Mouse (Mus musculus) 3T3-L1 (cell line): ENCODE data around the gene Gm20696.

Experiments used
- DNase-seq: peaks from one replicate; pipeline ENCODE4 v3.0.0-alpha.2; 2015; ENCODE audit warnings: low read depth, low spot score

The Gm20696 gene

DNA sequence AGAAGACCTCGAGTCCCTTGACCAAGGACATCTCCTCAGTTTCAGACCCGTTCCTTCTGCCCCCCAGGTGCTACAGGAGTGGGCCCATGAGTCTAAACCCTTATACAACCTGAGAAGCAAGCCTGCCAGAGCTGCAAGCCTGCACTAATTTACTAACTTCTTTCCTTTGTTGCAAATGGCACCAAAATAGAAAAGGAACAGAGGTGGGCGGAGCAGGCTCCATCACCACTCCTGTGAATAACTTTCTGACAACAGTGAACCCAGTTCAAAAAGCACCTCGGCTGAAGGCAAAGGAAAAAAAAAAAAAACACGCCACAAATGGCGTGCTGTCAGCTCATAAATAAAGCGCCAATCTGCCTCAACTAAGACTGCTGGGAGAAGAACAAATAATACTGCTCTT lies 225.5 kb downstream of the Gm20696 start:
- no peak for DNase-seq

DNA sequence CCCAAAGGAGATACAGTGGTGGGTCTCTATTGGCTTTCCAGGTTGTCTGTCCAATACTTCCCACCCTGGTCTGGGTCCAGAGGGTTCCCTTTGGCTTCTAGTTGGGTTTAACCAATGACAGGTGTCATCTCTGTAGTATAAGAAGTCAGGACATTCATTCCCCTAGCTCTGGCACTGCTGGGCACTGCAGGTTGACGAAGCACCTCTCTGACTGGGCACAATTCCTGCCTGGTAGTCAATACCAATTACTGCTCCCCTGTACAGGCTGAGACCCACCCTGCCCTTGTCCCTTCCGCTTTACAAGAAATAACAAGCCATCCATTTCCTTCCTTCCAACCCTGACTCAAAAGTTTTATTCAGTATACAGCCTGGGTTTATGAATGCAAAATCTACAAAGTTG lies 226.0 kb downstream of the Gm20696 start:
- DNase-seq, result no peak

DNA sequence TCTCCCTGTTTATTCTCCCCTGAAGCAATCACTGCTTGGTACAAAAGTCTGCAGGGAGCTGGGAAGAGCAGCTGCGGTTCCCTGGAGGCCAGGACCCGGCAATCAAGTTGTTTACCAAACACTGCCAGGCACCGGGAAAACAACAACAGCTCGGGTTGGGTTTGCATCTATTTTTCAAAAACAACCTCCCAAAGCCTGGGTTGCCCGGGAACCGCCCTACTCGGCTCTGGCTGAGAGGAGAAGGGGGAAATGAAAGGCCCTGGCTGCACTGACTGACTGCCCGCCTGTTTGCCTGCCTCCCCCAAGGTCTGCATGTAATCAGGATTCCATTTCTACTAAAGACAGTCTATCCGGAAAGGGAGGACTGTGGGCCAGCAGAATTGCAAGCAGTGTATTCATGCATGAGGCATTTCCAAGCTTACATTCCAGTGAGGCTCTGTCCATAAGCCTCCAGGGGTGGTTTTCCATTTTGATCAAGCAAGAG lies 226.7 kb downstream of the Gm20696 start:
- peak; percentile 68 for DNase-seq

DNA sequence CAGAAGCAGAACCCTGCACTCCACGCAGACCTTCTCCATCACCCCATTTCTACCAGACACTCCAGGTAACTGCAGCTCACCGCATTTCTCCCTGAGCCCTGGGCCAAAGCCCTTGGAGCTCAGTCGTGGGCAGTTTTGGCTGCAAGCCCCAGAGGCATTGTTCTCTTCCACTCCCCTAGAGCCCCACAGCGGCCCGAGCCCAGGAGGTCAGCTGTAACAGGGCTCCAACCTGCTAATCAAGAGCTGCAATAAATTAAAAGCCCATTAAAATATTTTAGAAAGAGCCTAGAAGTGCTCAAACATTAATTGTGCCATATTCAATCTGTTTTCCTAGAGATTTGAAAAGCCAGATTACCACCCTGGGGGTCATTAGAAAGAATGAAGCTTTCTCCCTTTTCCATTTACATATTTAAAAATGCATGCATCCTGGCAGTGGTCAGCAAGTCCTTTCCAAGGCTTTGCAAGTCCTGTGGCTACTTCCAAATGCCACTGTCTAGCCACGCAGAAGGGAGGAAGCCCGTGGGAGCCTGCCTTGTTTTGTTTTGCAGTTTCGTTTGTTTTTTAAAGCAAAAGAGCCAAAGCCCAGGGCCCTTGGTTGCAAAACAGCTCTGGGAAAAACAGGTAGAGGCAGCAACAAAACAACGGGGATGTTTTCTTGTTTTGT lies 227.3 kb downstream of the Gm20696 start:
- peak; percentile 34 for DNase-seq

DNA sequence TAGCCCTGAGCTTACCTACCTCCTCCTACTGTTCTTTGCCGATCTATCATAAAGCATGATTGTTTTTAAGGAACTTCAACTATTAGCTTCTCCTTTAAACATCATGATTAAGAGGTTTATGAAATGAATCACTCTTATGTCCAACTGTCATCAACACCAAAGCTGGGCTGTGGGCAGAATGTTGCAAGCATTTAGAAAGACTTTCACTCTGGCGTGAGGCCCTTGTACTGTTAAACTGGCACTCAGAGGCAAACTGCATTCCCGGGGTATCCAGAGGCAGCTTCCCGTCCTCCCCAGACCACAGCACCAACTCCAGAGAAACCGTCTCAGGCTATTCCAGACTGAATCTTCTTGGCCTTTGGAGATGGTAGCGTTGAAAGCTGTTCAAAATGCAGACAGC lies 230.2 kb downstream of the Gm20696 start:
- DNase-seq, result peak; percentile 84

DNA sequence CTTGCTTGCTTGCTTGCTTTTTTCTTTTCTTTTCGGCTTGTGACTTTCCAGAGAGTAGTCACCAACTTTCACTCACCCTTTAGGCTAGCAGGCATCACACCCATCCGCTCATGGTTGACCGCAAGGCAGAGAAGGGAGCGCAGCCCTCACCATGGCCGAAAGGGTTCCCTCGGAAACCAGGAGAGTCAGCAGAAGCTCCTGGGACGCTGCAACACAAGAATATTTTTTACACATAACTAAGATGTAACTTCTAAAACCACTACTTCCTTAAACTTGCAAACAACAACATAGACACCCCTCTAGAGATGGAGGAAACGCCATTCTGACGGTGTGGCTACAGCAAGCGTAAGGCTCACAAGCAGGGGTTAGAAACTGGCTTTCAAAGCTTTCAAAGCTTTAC lies 231.5 kb downstream of the Gm20696 start:
- no peak for DNase-seq

DNA sequence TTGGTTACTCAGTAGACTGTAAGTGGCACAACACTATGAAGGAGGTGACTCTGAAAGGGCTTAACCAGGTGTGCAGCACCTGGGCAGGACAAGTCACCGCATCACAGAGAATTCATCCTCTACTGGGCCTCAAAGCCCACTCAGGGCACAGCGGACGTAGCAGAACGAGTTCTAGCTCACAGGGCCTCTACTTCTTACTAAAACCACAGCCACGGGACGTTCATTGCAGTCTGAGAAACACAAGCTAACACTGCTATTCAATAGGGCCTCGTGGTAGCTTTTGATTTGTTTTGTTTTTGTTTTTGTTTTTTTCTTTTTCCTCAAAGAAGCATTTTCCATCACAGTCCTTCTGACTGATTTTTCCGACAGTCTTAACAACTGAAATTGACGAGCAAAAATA lies 233.6 kb downstream of the Gm20696 start:
- DNase-seq, result no peak

DNA sequence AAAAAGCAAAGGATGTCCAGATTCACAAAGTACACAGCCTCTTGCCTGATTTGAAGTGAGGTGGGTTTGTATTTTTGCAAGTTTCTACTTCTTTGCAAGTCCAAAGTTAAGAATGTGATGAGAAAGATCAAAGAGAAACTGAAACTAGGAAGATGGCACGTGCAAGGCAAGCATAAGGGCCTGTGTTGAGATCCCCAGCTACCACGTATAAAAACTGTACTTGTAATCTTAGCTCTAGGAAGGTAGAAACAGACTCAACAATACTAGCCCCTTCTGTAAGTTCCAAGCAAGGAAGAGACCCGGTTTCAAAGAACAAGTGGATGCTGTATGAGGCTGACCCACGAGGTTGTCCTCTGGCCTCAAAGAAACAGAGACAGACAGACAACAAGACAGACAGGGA lies 234.7 kb downstream of the Gm20696 start:
- no peak for DNase-seq

DNA sequence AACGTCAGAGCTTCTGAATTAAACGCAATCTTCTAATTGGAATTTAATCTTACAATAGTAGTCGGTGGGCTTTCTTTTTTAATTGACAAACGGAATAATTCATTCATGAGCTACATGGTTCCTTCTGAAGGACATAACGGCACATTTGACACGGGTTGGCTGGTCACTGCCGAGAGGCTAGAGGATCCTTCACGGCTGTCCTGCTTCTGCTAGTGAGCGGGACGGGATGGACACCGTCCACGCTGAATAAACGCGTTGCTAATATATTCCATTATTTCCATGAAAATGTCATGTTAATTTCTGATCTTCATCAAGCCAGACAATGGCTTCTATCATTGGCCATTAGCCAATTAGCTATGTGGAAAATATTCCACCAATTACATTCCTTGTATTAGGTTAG lies 236.0 kb downstream of the Gm20696 start:
- no peak for DNase-seq

DNA sequence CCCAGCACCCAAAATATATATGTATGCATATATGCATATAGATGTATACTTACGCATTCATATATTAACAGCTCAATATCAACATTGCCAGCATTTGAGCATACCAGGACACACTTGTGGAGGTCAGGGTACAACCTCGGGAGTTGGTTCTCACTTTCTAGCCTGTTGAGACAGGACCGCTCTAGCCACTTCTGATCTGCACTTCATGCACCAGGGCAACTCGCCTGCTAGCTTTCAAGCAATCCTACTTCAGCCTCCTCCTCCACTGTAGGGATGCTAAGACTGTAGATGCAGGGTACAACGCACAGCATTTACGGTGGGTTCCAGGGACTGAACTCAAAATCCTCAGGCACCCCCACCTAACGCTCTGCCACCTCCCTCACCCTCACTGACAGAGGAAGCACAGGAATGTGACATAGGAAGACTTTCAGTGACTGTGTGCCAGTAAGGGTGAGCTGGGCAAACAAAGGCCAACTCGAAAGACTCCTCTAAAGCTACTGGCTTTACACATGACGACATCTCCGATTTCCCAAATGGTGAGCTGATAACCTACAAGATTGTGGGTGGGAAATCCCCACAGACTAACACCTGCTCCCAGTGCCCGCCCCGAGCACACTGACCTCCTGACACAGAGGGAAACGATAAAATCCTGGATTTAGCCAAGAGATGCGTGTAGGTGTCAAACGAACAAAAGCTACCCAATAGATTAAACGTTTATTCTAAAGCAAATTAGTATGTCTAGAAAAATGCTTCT lies 237.0 kb downstream of the Gm20696 start:
- DNase-seq, result no peak

DNA sequence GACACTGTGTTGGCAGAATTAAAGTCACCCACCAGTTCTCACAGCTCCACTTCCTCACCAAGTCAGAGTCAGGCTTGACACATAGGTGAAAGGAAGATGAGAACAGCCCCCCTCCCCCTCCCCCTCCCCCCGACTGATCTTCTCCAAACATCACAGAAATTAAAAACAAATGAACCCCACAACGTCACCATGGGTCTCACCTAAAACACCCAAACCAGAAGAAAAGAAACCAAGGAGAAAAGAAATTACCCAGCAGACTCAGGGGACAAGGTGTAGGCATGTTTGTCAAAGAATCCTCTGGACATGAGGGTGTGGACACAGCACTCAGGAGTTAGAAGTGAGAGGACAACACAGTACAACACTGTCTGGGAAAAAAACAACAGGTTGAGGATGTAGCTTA lies 237.6 kb downstream of the Gm20696 start:
- no peak for DNase-seq

DNA sequence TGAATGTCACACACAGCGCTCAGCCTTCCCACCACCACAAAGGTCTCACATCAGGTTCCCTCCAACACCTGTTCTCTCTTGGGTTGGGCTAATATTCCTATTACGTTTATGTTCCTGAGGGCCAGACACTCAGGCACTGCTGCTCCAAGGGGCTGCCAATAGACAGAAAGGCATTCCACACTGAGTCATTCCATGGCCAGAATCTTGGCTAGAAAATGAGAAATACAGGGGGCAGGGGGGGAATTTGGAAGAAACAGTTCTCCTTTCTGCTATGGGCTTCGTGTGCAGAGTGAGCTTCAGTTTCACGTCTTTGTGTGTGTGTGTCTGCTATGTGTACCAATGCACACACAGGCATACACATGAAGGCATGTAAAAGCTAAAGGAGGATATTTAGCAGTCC lies 239.3 kb downstream of the Gm20696 start:
- no peak for DNase-seq

DNA sequence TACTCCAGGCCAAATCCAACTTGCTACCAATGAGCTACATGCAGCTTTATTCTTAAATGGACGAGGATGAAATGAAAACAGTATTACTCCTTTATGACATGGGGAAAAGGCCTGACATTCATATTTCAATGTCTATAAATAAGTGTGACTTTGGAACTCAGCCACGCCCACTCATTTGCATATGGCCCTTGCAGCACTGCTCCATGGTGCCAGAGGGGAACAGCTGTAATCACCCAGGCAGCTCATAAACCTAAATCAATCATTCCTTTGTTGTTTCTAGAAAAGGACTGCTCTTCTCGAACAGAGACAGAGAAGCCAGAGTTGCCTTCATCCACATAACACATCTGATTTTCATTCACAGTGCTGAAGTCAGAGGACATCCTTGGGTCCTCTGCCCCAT lies 241.6 kb downstream of the Gm20696 start:
- DNase-seq, result no peak

DNA sequence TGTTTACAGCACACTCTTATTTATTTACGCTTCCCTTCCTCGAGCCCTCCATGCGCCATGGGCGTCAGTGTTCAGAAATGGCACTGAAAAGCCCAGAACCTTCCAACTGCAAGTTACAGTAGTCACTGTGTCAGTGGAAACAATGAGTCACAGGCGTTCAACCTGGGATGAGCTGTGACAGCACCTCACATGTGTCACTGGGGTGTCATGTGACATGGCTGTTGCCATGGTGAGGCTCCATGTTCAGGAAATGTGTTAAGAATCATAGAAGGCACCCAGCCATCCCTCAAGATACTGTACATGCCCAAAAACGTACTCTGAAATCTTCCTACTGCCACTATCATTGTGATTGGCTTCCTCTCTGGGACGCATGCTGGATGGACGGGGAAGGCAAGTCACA lies 245.9 kb downstream of the Gm20696 start:
- DNase-seq, result peak; percentile 76

DNA sequence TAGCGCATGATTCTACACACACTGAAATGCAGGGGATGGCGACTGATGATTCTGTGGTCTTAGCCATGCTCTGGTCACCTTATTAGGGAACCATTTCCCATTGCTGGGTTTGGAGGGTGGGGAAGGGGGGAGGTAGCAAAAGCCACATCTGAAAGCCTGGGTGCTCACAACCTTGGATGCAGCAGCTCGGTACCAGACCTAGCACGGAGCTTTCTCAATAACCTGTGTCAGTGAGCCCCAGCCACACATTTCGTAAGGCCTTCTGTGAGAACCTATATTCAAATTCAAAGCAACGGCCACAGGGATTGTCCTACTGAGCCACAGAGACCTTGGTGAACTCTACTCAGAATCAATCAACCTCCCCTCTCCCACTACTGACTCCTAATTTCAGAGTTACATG lies 254.0 kb downstream of the Gm20696 start:
- no peak for DNase-seq

DNA sequence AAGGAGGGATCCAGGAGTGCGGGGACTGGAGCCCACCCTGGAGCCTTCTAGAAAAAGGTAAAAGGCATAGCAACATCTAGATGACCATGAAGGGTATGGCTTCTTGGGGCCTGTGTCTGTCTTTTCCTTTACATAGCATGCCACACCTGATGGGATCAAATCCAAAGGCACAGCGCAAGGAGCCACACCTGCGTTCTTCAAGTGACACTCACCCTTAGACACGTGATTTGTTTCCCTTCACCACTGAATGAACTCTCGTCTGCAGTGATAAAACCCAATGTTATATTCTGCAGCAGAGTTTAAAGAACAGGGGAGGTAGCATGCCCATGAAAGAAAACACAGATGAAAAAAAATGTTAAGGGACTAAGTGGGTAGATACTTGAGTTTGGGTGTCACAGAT lies 257.0 kb downstream of the Gm20696 start:
- no peak for DNase-seq

DNA sequence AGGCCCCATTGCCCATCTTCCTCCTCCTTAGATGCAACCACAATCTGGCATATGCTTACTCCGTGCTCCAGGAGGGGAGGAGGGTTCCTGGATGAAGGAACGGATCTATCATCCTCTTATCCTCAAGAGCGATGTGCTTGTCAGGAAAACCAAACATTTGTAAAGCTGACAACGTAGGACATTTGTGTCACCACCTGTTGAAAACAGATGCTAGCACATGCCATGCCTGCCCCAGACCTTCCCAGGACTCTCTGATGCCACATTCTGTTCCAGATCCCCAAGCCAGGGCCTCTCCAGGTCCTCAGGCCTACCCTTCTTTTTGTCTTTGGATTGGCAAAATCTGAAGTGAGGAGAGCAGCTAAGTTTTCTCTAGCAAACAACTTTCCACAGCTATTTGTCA lies 257.7 kb downstream of the Gm20696 start:
- DNase-seq, result no peak

DNA sequence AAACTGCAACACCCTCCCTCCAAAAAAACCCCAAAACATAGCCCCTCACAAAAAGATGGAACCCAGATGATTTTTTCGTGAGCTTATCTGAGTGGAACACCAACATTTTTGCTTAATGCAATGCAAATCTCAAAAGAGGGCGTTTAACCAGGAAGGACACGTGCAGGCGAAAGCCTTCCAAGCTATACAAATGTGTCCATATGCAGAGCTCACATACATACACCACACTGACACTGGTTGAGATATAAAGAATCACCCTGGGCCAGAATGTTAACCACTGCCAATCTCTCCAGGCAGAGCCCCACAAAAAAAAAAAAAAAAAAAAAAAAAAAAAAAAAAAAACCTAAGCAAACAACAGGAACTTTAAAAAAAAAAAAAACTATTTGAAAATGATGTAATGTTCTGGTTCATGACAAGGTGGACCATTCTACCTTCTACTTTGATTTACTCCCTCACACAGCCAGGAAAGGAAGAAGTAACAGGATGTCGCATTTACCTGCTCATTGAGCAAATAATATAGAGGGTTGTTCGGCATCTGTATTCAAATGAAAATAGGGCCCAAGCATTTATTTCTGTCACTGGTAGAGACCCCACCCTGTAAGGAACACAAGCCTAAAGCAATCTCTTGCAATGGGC lies 262.7 kb downstream of the Gm20696 start:
- DNase-seq, result no peak

DNA sequence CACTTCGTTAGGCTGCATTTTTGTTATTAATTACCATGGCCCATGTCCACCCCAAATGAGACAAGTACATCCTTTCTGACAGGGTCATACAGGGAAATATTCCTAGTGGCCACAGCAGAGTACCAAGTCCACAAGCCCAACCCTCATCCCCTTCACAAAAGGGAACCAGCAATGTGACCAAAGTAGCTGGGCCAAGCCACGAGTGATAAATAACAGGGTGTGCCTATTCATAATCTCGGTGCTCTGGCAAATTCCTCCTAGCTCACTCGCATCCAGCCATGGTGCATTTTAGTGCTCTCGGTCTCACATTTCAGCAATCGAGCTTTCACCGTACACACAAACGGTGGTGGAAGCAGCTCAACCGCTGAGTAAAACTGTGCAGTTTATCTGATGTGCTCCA lies 263.7 kb downstream of the Gm20696 start:
- peak; percentile 41 for DNase-seq

DNA sequence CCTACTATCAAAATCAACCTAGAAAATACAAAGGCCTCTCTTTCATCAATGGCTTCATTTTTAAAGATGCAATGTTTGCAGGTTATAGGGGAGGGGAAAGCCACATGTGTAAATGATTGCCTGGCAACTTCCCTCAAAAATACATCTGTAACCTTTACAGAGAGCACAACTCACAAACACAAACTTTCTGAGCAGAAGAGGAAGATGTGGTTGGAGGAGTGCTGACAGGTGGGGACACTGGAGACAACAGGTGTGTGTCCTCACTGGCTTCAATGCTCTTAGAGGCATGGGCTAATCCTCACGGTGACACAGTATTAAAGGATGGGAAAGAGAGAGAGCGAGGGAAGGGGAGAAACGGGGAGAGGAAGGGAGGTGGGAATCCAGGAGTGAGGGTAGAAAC lies 264.2 kb downstream of the Gm20696 start:
- no peak for DNase-seq

DNA sequence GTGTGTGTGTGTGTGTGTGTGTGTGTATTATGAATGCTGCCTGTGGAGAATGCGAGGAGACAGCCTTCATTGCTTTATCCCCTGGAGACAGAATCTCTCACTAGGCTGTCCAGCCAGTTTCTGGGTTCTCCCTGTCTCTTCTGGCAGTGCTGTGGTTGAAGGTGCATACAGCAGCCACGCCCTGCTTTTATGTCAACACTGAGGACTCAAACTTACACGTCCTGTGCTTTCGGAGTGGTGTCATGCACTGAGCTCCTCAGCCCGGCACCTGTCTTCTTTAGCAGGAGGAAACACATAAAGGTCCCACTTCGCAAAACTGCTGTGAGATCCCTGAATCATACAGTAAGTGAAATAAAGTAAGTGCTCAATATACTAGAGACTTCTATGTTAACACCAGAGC lies 264.8 kb downstream of the Gm20696 start:
- DNase-seq, result no peak

DNA sequence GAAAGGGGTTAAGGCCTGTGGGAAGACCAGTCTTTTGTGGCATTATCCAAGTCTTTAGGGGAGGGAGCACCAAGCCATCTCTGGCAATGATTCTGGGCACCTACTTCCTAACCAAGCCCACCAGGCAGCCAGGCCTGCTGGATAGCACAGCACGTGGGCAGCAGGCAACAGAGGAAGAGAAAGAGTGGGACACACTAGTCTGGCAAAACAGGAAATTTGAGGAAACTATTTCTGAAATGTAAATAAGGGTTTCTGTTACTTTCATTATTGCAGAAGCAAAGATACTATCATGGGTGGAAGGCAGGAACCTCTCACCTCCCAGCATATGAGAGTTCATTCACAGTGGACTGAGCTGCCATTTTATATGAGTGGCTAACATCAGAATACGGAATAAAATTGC lies 265.4 kb downstream of the Gm20696 start:
- DNase-seq, result no peak

DNA sequence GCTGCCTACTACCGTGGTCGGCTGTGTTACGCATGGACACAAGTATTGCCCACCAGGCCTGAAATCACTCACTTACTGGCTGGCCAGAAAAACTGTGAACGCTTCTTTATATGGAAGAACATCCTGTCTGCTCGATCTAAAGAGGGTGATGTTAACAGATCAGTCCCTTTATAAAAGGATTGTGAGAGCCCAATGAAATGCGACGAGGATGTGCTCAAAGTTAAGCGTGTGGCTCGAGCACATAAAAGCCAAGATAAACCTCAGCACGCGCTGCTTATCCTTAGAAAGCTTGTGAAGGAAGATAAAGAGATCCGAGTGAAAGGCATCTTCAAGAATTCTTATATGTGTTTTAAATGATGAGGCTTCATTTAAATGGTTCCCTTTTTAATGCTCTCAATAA lies 270.9 kb downstream of the Gm20696 start:
- DNase-seq, result no peak
